ENCODE assay signal across 8 mouse cellular contexts in genomic region chr5:123132308-123133071, GRCm38 (mm10). TPM values are rescaled to one million over a fixed set of nuclear protein-coding genes. Genes with fewer than 3 reads are reported as not detected.
DNase-seq lines count a peak whose midpoint lies in the region; ATAC-seq and TF ChIP-seq lines count a peak whose summit lies in the region.

TSS of gene Rhof (minus strand) at chr5:123132692.

- H3K4me2 ChIP-seq in forebrain, embryonic 11.5 days (ENCODE audit: low read depth, low read length, severe bottlenecking) = peak within 1 kb of the TSS; percentile 63
- peak within 1 kb of the TSS; percentile 96 for H3K4me2 ChIP-seq in heart, embryonic 15.5 days
- peak within 1 kb of the TSS; percentile 99 for H3K4me2 ChIP-seq in liver, embryonic 15.5 days

- H3K27ac ChIP-seq in forebrain, embryonic 11.5 days (ENCODE audit: low read depth, low read length) = peak within 1 kb of the TSS; percentile 39; the same call in 1 of the 2 replicates
- H3K27ac ChIP-seq in heart, embryonic 15.5 days = peak within 1 kb of the TSS; percentile 100
- H3K27ac ChIP-seq in liver, embryonic 15.5 days (replicated peaks) = peak within 1 kb of the TSS; percentile 84
- H3K27ac ChIP-seq in testis, adult 2 months (ENCODE audit: control insufficient read depth, insufficient read depth, low read depth, low read length) = no peak within 1 kb of the TSS

- peak; percentile 45 for ATAC-seq in forebrain, embryonic 11.5 days (replicated peaks; ENCODE audit: low FRiP score)
- ATAC-seq in heart, embryonic 15.5 days (replicated peaks; ENCODE audit: insufficient number of reproducible peaks, insufficient read depth, low FRiP score, low read depth) = peak; percentile 18
- ATAC-seq in liver, embryonic 15.5 days (ENCODE audit: insufficient read depth) = peak; percentile 75

- H3K27me3 ChIP-seq in forebrain, embryonic 11.5 days (ENCODE audit: control insufficient read depth, insufficient read depth, low read length) = no peaks in the 10 kb centered on the region
- no peaks in the 10 kb centered on the region for H3K27me3 ChIP-seq in heart, embryonic 15.5 days
- H3K27me3 ChIP-seq in liver, embryonic 15.5 days = peaks cover 18% of the 10 kb centered on the region
- no peaks in the 10 kb centered on the region for H3K27me3 ChIP-seq in testis, adult 2 months (ENCODE audit: control insufficient read depth, insufficient read depth, low read length)

- H3K4me1 ChIP-seq in forebrain, embryonic 11.5 days (replicated peaks; ENCODE audit: control insufficient read depth, insufficient read depth, low read length) = peaks cover 50% of the 10 kb centered on the region
- peaks cover 64% of the 10 kb centered on the region for H3K4me1 ChIP-seq in heart, embryonic 15.5 days (replicated peaks)
- peaks cover 84% of the 10 kb centered on the region for H3K4me1 ChIP-seq in liver, embryonic 15.5 days (replicated peaks)
- peaks cover 40% of the 10 kb centered on the region for H3K4me1 ChIP-seq in testis, adult 2 months (ENCODE audit: control insufficient read depth, insufficient read depth, low read length)

- TF ChIP-seq CTCF in testis, adult 2 months (IDR thresholded peaks at IDR 0.05; ENCODE audit: control insufficient read depth, insufficient read depth, insufficient replicate concordance, low read depth, low read length) = peak; percentile 94

- H3K36me3 ChIP-seq in forebrain, embryonic 11.5 days (ENCODE audit: control insufficient read depth, insufficient read depth, low read length) = no peaks in the 10 kb centered on the region
- H3K36me3 ChIP-seq in heart, embryonic 15.5 days = no peaks in the 10 kb centered on the region
- H3K36me3 ChIP-seq in liver, embryonic 15.5 days (replicated peaks) = peaks cover 26% of the 10 kb centered on the region
- H3K36me3 ChIP-seq in testis, adult 2 months (ENCODE audit: control insufficient read depth, insufficient read depth, low read length) = no peaks in the 10 kb centered on the region

- peak; percentile 85 to 91 for DNase-seq in CD8-positive naive resting alpha-beta T cell, adult 2 months (ENCODE audit: low read depth in 2 of 2, low spot score in 2 of 2)
- DNase-seq in c-Kit-negative CD71-positive TER-119-positive erythroid progenitor cells, embryonic 14.5 days (ENCODE audit: low read depth, low spot score) = peak; percentile 80
- peak; percentile 88 for DNase-seq in forebrain, embryonic 11.5 days (ENCODE audit: low spot score)
- DNase-seq in kidney, postnatal 25 days = peak; percentile 89 to 90
- DNase-seq in neural tube, embryonic 10.5 days (ENCODE audit: extremely low spot score, low spot score) = peak; percentile 83

- H3K9me3 ChIP-seq in forebrain, embryonic 11.5 days (ENCODE audit: control insufficient read depth, low read length) = no peaks in the 10 kb centered on the region
- no peaks in the 10 kb centered on the region for H3K9me3 ChIP-seq in heart, embryonic 15.5 days (replicated peaks)
- no peaks in the 10 kb centered on the region for H3K9me3 ChIP-seq in liver, embryonic 15.5 days (replicated peaks)

- 3% methylated on average over 44 of the region's 44 CpGs for WGBS in forebrain, embryonic 11.5 days
- WGBS in heart, embryonic 15.5 days = 1% methylated on average over 44 of the region's 44 CpGs
- WGBS in liver, embryonic 15.5 days (ENCODE audit: insufficient replicate concordance) = under 1% methylated on average over 44 of the region's 44 CpGs

- peak within 1 kb of the TSS; percentile 53 for H3K9ac ChIP-seq in forebrain, embryonic 11.5 days (ENCODE audit: low read length)
- H3K9ac ChIP-seq in heart, embryonic 15.5 days = peak within 1 kb of the TSS; percentile 56
- H3K9ac ChIP-seq in liver, embryonic 15.5 days = peak within 1 kb of the TSS; percentile 71

- H3K4me3 ChIP-seq in forebrain, embryonic 11.5 days (ENCODE audit: low read depth, low read length) = peak within 1 kb of the TSS; percentile 25
- H3K4me3 ChIP-seq in heart, embryonic 15.5 days = peak within 1 kb of the TSS; percentile 48
- peak within 1 kb of the TSS; percentile 60 for H3K4me3 ChIP-seq in liver, embryonic 15.5 days (replicated peaks)
- peak within 1 kb of the TSS; percentile 77 for H3K4me3 ChIP-seq in testis, adult 2 months (ENCODE audit: control insufficient read depth, low read depth, low read length)

- no peak; the same call in 1 of the 2 replicates for TF ChIP-seq POLR2A in testis, adult 2 months (IDR thresholded peaks at IDR 0.05; ENCODE audit: control insufficient read depth, low read depth, low read length)

RNA-seq across cellular contexts. Expression of gene Rhof, which starts in this region (rescaled TPM):
- polyA plus RNA-seq in forebrain, embryonic 11.5 days (2014; fragmentation: Nextera tagmentation; extraction: Ambion mirVana) = 1.2 and 1.9 TPM in 2 replicates
- polyA plus RNA-seq in heart, embryonic 15.5 days (2015; fragmentation: Nextera tagmentation; extraction: Ambion mirVana) = 1.5 and 3.1 TPM in 2 replicates
- 1.7 and 2.1 TPM in 2 replicates for polyA plus RNA-seq in liver, embryonic 15.5 days (2015; fragmentation: Nextera tagmentation; extraction: Ambion mirVana)
- 0.78 and 1.1 TPM in 2 replicates for polyA plus RNA-seq in testis, adult 2 months (2012; rRNA removed)

Comparison
In these comparisons a context has a peak if more than half of its experiments do, and no peak if none do; other contexts are left out.
1. ATAC-seq: peak in every context shown above with its lines; median percentile 75 in liver, embryonic 15.5 days; 45 in forebrain, embryonic 11.5 days; 18 in heart, embryonic 15.5 days.
2. H3K4me3 ChIP-seq: peak in every context shown above with its lines; median percentile 77 in testis, adult 2 months; 60 in liver, embryonic 15.5 days; 48 in heart, embryonic 15.5 days; 25 in forebrain, embryonic 11.5 days.